ENCODE assay signal across 7 mouse cellular contexts in the genomic region with DNA sequence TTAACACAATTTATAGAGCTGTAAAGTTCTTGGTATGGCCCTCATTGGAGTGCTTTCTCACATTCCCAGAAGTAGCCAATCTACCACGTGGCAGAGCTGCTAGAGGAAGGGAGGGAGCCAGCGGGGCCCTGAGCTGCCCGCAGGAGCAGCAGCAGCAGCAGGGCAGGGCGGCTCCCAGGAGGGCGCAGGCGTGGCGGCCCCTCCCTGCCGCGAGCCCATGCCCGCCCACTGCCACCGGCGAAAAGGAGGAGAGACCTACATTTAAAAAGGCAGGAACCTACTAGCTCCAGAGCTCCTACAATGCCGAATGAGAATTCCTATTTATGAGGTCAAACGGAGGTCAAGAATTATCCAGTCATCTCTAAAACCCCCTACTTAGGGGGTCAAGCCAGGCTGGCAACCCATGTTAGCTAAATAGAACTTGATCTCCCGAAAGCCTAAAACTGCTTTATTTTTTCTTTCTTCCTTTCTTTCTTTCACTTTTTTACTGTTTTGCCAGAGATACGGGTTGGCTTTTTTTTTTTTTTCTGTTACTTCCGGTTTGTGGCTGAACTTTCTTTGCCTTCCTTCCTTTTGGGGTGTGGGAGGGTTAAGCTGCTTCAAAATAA.
DNase-seq lines count a peak whose midpoint lies in the region; ATAC-seq and TF ChIP-seq lines count a peak whose summit lies in the region.

No protein-coding gene starts in this region.

- peak overlapping the region; percentile 100 for H3K27ac ChIP-seq in MEL (ENCODE audit: control insufficient read depth, low read depth, low read length)
- no peak overlapping the region for H3K27ac ChIP-seq in forebrain, embryonic 16.5 days (ENCODE audit: low read length)
- no peak overlapping the region; the same call in 1 of the 2 replicates for H3K27ac ChIP-seq in hindbrain, embryonic 13.5 days
- peak overlapping the region; percentile 62 for H3K27ac ChIP-seq in liver, adult 2 months (replicated peaks; ENCODE audit: insufficient read depth, low read depth, low read length)
- H3K27ac ChIP-seq in midbrain, postnatal 0 days (ENCODE audit: low read depth, low read length), result no peak overlapping the region

- TF ChIP-seq CTCF in MEL (IDR thresholded peaks at IDR 0.05 in 2 of 3, conservative IDR thresholded peaks at IDR 0.05 in 1 of 3; ENCODE audit: control insufficient read depth in 1 of 3, insufficient read depth in 1 of 3, low read depth in 2 of 3, low read length in 3 of 3, poor library complexity in 1 of 3, severe bottlenecking in 1 of 3), result no peak
- TF ChIP-seq CTCF in liver, adult 2 months (IDR thresholded peaks at IDR 0.05; ENCODE audit: low read depth, low read length), result no peak
- no peak for TF ChIP-seq CTCF in midbrain, postnatal 0 days (IDR thresholded peaks at IDR 0.05)

- TF ChIP-seq EP300 in MEL (IDR thresholded peaks at IDR 0.05; ENCODE audit: low read depth in 1 of 2, low read length in 2 of 2), result peak in 1 of 2 experiments; percentile 45; a peak in 2 of 4 replicates

- no peak; the same call in none of the 2 replicates for TF ChIP-seq RAD21 in MEL (IDR thresholded peaks at IDR 0.05; ENCODE audit: low read depth, low read length)

- peak overlapping the region; percentile 61 for H3K4me2 ChIP-seq in forebrain, embryonic 16.5 days (ENCODE audit: low read length)
- peak overlapping the region; percentile 64 for H3K4me2 ChIP-seq in hindbrain, embryonic 13.5 days
- H3K4me2 ChIP-seq in midbrain, postnatal 0 days (ENCODE audit: low read depth, low read length, poor library complexity, severe bottlenecking), result peak overlapping the region; percentile 52

- no peaks in the 10 kb centered on the region for H3K9me3 ChIP-seq in MEL (replicated peaks; ENCODE audit: insufficient read depth, low read length)
- no peaks in the 10 kb centered on the region for H3K9me3 ChIP-seq in forebrain, embryonic 16.5 days (ENCODE audit: control insufficient read depth, low read length)
- no peaks in the 10 kb centered on the region for H3K9me3 ChIP-seq in hindbrain, embryonic 13.5 days
- no peaks in the 10 kb centered on the region for H3K9me3 ChIP-seq in midbrain, postnatal 0 days (ENCODE audit: low read length)

- peak overlapping the region; percentile 93 for H3K9ac ChIP-seq in MEL (ENCODE audit: control insufficient read depth, low read depth, low read length, poor library complexity, severe bottlenecking)
- H3K9ac ChIP-seq in forebrain, embryonic 16.5 days (replicated peaks; ENCODE audit: low read depth, low read length), result peak overlapping the region; percentile 39
- peak overlapping the region; percentile 43 for H3K9ac ChIP-seq in hindbrain, embryonic 13.5 days
- H3K9ac ChIP-seq in liver, adult 2 months (ENCODE audit: low read depth, low read length), result peak overlapping the region; percentile 37
- H3K9ac ChIP-seq in midbrain, postnatal 0 days (replicated peaks; ENCODE audit: low read length, poor library complexity, severe bottlenecking), result no peak overlapping the region

- TF ChIP-seq POLR2A in MEL (IDR thresholded peaks at IDR 0.05; ENCODE audit: control insufficient read depth in 1 of 2, insufficient read depth in 1 of 2, low read depth in 1 of 2, low read length in 2 of 2, poor library complexity in 1 of 2), result peak; percentile 44 to 69; a peak in 3 of 4 replicates
- TF ChIP-seq POLR2A in liver, adult 2 months (IDR thresholded peaks at IDR 0.05; ENCODE audit: extremely low read depth, insufficient read depth, low read length), result no peak

- under 1% methylated on average over 17 of the region's 17 CpGs for WGBS in forebrain, embryonic 16.5 days
- 2% methylated on average over 17 of the region's 17 CpGs for WGBS in hindbrain, embryonic 13.5 days
- 2% methylated on average over 17 of the region's 17 CpGs for WGBS in liver, adult 2 months
- WGBS in midbrain, postnatal 0 days, result under 1% methylated on average over 17 of the region's 17 CpGs

- peaks cover 2 to 24% of the 10 kb centered on the region in 2 experiments for H3K4me1 ChIP-seq in MEL (ENCODE audit: control insufficient read depth in 1 of 2, insufficient read depth in 2 of 2, low read length in 2 of 2)
- H3K4me1 ChIP-seq in forebrain, embryonic 16.5 days (replicated peaks; ENCODE audit: control insufficient read depth, insufficient read depth, low read length), result peaks cover 28% of the 10 kb centered on the region
- H3K4me1 ChIP-seq in hindbrain, embryonic 13.5 days (replicated peaks), result peaks cover 23% of the 10 kb centered on the region
- H3K4me1 ChIP-seq in liver, adult 2 months (ENCODE audit: control insufficient read depth, insufficient read depth, low read length), result peaks cover 10% of the 10 kb centered on the region; the same call in 1 of the 2 replicates
- H3K4me1 ChIP-seq in midbrain, postnatal 0 days (ENCODE audit: insufficient read depth, low read length), result peaks cover 5% of the 10 kb centered on the region; the same call in 1 of the 2 replicates

- peak overlapping the region; percentile 78 to 97 for H3K4me3 ChIP-seq in MEL (ENCODE audit: control insufficient read depth in 1 of 2, insufficient read depth in 1 of 2, low read depth in 2 of 2, low read length in 2 of 2)
- H3K4me3 ChIP-seq in forebrain, embryonic 16.5 days (replicated peaks; ENCODE audit: low read length), result peak overlapping the region; percentile 40
- peak overlapping the region; percentile 33 for H3K4me3 ChIP-seq in hindbrain, embryonic 13.5 days
- H3K4me3 ChIP-seq in liver, adult 2 months (ENCODE audit: insufficient read depth, low read depth, low read length), result peak overlapping the region; percentile 32; the same call in 1 of the 2 replicates
- H3K4me3 ChIP-seq in midbrain, postnatal 0 days (ENCODE audit: low read depth, low read length), result peak overlapping the region; percentile 33

- DNase-seq in MEL (ENCODE audit: low read depth, low spot score), result peak; percentile 89
- DNase-seq in adrenal gland, postnatal 36 days, result peak; percentile 85
- DNase-seq in liver, adult 2 months (ENCODE audit: extremely low read depth, low read depth, low spot score), result peak; percentile 46
- DNase-seq in midbrain, postnatal 0 days (ENCODE audit: low spot score), result no peak
- peak; percentile 65 for DNase-seq in testis, postnatal 14 days (ENCODE audit: low spot score)

- peaks cover 2% of the 10 kb centered on the region; the same call in 1 of the 2 replicates for H3K79me2 ChIP-seq in MEL (ENCODE audit: control insufficient read depth, insufficient read depth, low read length, poor library complexity)
- no peaks in the 10 kb centered on the region for H3K79me2 ChIP-seq in liver, adult 2 months (ENCODE audit: control insufficient read depth, insufficient read depth, low read length)

- H3K27me3 ChIP-seq in MEL (ENCODE audit: control insufficient read depth in 1 of 2, insufficient read depth in 2 of 2, low read length in 2 of 2), result no peaks in the 10 kb centered on the region; a peak in 1 of 4 replicates
- H3K27me3 ChIP-seq in forebrain, embryonic 16.5 days (replicated peaks; ENCODE audit: control insufficient read depth, insufficient read depth, low read length), result no peaks in the 10 kb centered on the region
- H3K27me3 ChIP-seq in hindbrain, embryonic 13.5 days, result no peaks in the 10 kb centered on the region
- no peaks in the 10 kb centered on the region for H3K27me3 ChIP-seq in liver, adult 2 months (ENCODE audit: control insufficient read depth, insufficient read depth, low read length)
- no peaks in the 10 kb centered on the region for H3K27me3 ChIP-seq in midbrain, postnatal 0 days (ENCODE audit: insufficient read depth, low read length)

- peak; percentile 74 for ATAC-seq in forebrain, embryonic 16.5 days
- no peak for ATAC-seq in hindbrain, embryonic 13.5 days (ENCODE audit: low FRiP score)
- ATAC-seq in midbrain, postnatal 0 days (ENCODE audit: low FRiP score), result no peak

- peaks cover 0 to 13% of the 10 kb centered on the region in 2 experiments; a peak in 2 of 4 replicates for H3K36me3 ChIP-seq in MEL (ENCODE audit: control insufficient read depth in 1 of 2, insufficient read depth in 2 of 2, low read length in 2 of 2)
- H3K36me3 ChIP-seq in forebrain, embryonic 16.5 days (ENCODE audit: control insufficient read depth, insufficient read depth), result no peaks in the 10 kb centered on the region
- no peaks in the 10 kb centered on the region for H3K36me3 ChIP-seq in hindbrain, embryonic 13.5 days
- no peaks in the 10 kb centered on the region for H3K36me3 ChIP-seq in liver, adult 2 months (ENCODE audit: control insufficient read depth, insufficient read depth, low read length)
- no peaks in the 10 kb centered on the region for H3K36me3 ChIP-seq in midbrain, postnatal 0 days (ENCODE audit: insufficient read depth, low read length)

TF ChIP-seq in MEL, 35 proteins besides CTCF, POLR2A, EP300 and RAD21 (continues in another document):
- TF ChIP-seq MYC (IDR thresholded peaks at IDR 0.05; ENCODE audit: low read depth, low read length), result peak; percentile 85
- no peak; the same call in 1 of the 2 replicates for TF ChIP-seq RCOR1 (IDR thresholded peaks at IDR 0.05; ENCODE audit: low read depth, low read length)
- peak; percentile 30; the same call in 1 of the 2 replicates for TF ChIP-seq ZKSCAN1 (IDR thresholded peaks at IDR 0.05; ENCODE audit: low read depth, low read length)
- TF ChIP-seq ZC3H11A (IDR thresholded peaks at IDR 0.05; ENCODE audit: low read depth, low read length), result no peak
- peak; percentile 38; the same call in 1 of the 2 replicates for TF ChIP-seq TCF12 (IDR thresholded peaks at IDR 0.05; ENCODE audit: low read depth, low read length)
- no peak for TF ChIP-seq USF2 (IDR thresholded peaks at IDR 0.05; ENCODE audit: borderline replicate concordance in 1 of 2, insufficient read depth in 1 of 2, low read depth in 1 of 2, low read length in 2 of 2)
- no peak for TF ChIP-seq GATA1 (IDR thresholded peaks at IDR 0.05; ENCODE audit: low read depth, low read length)
- TF ChIP-seq SMC3 (IDR thresholded peaks at IDR 0.05; ENCODE audit: low read depth, low read length), result peak; percentile 12
- no peak for TF ChIP-seq TAL1 (IDR thresholded peaks at IDR 0.05; ENCODE audit: low read length)
- no peak for TF ChIP-seq MYB (IDR thresholded peaks at IDR 0.05; ENCODE audit: low read depth, low read length)
- TF ChIP-seq HCFC1 (IDR thresholded peaks at IDR 0.05; ENCODE audit: low read depth, low read length), result peak; percentile 41; the same call in 1 of the 2 replicates
- TF ChIP-seq JUND (IDR thresholded peaks at IDR 0.05; ENCODE audit: low read depth, low read length), result no peak
- TF ChIP-seq UBTF (IDR thresholded peaks at IDR 0.05; ENCODE audit: borderline replicate concordance, insufficient read depth, low read depth, low read length), result no peak
- TF ChIP-seq E2F4 (IDR thresholded peaks at IDR 0.05; ENCODE audit: borderline replicate concordance, low read depth, low read length), result no peak
- peak; percentile 59; the same call in 1 of the 2 replicates for TF ChIP-seq TBP (IDR thresholded peaks at IDR 0.05; ENCODE audit: low read depth, low read length)
- peak; percentile 68 for TF ChIP-seq NELFE (IDR thresholded peaks at IDR 0.05; ENCODE audit: low read depth, low read length)
- peak; percentile 87 for TF ChIP-seq MAX (IDR thresholded peaks at IDR 0.05; ENCODE audit: low read length)
- TF ChIP-seq POLR2AphosphoS5 (IDR thresholded peaks at IDR 0.05; ENCODE audit: borderline replicate concordance, low read depth, low read length), result no peak

Comparison
In these comparisons a context has a peak if more than half of its experiments do, and no peak if none do; other contexts are left out.
1. H3K27ac ChIP-seq: peak in MEL (single experiment) and liver, adult 2 months (single experiment); none in forebrain, embryonic 16.5 days (single experiment), hindbrain, embryonic 13.5 days (single experiment) and midbrain, postnatal 0 days (single experiment).
2. H3K4me3 ChIP-seq: peak in every context shown above with its lines; median percentile 88 in MEL; 40 in forebrain, embryonic 16.5 days; 33 in hindbrain, embryonic 13.5 days; 33 in midbrain, postnatal 0 days; 32 in liver, adult 2 months.
3. Peak in every context shown above with its lines, with median percentiles within 50 percentile points of each other: H3K4me2 ChIP-seq.